Mouse (Mus musculus) retina, postnatal 7 days (tissue): Measurements from ENCODE around the gene Syngr1.

Experiments
- DNase-seq: peaks from one replicate; pipeline ENCODE4 v3.0.0-alpha.2; 2012; ENCODE audit warnings: low read depth, low spot score

Gene Syngr1

DNA sequence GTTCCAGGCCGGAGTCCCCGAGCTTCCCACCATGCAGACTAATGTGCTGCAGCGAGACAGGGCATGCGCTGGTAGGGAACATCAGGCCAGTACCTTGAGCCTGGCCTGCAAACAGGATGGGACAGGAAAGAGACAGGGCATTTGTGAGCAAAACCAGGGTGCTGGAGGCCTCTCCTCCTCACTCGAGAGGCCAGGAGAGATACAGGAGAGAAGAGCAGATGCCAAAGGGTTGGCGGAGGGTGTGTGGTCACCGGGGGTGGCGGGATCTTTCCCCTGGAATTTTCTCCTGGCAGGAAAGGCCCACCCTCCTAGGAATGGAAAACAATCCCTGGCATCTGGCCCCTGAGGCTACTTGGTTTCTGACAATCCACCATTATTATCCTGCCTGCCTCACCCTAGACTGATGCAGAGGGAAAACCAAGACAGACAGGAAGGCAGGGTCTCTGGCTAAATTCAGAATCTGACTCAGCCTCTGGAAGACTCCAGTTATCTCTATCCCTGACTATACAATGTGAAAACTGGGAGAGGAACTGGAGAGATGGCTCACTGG lies 21.0 kb upstream of the Syngr1 start:
- no peak for DNase-seq

DNA sequence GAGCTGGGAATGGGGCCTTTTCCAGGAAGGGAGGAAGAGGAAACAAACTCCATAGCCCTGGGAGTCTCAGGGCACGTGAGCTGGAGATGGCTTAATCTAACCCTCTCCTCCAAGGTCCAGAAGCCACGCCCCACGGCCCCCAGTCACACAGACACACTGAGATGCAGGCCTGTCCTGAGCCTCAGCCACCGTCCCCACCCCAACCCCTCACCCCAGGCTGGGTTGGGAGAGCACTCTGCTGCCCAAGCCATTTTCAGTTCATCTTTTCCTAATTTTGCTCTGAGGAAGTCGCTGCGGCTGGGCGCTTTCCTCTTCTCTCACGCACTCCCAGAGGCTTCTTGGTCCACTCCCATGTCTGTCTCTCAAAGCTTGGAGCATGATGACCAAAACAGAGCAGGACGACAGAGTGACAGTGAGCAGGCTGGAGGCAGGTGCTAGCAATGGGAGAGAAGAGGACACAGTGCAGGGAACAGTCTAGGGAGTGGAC lies 19.1 kb upstream of the Syngr1 start:
- no peak for DNase-seq

DNA sequence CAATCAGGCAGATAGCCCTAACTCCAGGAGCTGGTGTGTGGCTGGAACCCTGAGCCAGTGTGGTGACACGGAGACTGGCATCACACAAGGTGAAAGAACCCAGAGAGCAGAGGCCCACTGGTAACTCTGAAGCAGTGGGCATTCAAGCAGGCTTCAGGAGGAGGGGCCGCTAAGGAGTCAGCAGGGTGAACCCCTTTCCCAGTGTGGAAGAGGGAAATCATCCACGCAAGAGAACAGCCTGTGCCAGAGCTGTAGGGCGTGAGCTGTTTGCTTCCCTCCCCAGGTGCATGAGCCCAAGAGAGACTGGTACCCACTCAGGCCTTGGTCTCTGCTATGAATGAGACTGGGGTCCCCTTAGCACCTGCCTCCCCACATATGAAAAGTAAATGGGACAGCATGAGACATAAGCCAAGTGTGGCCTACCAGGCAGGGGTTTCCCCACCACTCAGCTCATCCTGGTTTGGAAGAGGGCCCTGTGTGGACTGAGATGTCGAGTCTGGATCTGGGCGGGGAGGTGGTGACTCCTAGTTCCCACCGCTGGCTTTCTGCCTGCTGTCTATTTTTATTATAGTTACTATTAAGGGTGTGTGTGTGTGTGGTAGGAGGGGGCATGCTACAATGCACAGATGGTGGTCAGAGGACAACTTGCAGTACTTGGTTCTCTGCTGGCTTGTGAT lies 18.4 kb upstream of the Syngr1 start:
- no peak for DNase-seq

DNA sequence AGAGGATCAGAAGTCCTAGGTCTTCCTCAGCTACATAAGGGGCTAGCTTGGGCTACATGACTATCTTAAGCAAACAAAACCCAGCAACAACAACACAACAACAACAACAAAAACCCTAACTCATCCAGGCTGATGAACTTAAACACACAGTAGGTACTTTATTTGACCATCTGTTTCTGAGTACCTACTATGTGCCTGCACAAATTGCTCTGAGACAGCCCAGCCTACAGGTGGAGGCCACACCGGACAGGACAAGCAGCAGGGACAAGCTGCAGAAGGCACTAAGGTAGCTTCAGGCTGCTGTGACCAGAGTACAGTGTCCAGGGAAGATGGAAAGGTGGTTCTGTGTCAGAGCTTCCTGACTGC lies 17.9 kb upstream of the Syngr1 start:
- no peak for DNase-seq

DNA sequence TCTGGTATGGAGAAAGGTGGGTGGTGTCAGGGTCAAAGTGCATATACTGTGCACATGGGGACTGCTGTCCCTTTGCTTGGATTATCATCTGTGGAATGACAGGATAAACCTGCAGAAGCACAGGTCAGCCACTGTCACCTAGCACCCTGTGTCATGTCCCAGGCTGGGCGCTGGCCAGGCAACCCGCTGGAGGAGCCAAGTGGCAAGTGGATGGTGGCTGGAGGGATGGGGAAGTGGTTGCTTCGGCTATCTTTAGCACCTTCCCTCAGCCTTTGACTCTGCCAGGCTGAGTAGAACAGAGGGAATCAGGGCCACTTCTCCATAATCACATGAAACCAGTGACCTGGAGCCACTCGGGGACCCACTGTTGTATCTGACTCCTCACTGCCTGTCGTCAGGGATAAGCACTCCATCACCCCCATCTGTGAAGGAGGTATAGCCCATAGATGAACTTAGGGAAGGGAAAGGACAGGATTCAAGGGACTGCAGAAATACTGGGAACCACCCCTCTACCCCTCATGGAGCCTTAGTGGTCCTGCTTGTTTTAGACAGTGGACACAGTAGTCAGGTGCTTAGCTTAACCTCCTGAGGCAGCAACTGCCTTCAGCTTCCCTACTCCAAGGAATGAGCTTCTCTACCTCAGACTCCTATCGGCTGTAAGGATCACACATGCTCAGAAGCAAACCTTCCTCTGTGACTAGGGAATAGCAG lies 16.3 kb upstream of the Syngr1 start:
- no peak for DNase-seq

DNA sequence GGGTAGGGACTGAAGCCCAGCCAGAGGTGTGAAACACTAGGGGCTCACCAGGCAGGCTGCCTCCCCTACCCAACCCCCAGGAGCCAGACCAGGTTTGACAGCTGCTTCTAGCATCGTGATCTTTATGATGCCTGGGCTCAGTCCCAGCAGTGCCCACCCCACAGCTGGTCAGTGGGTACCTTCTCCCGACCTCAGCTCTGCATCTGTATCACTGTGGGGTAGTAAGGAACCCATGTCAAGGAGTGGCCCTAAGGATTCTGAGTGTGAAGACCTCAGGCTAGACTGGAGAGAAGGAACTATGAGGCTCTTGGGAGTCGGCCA lies 15.8 kb upstream of the Syngr1 start:
- DNase-seq = no peak

DNA sequence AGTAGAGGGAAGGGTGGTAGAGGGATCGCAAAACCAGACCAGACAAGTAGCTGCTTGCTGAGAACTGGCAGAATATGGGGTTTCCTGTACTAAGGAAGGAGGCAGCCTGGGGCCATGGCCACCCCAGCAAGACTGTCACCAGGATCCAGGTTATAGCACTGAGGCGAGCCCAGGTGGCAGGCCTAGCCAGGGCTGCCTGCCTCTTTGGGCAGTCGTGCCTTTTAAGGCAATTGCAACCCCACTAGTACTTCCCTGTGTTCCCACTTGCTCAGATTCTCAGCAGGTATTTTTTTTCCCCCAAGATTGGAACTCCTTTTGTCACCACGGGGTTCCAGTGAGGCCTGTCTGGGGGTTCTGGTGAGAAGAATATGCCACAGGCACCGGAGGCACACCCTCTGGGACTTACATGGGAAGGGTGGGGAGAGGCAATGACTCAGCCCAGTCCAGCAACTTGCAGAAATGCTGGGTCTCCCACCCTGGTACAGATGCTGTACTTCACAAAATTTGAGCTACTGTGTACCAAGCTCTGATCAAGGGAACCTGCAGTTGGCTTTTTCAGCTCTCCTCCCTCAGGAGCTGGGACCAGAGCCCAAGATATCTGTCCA lies 15.3 kb upstream of the Syngr1 start:
- DNase-seq = no peak

DNA sequence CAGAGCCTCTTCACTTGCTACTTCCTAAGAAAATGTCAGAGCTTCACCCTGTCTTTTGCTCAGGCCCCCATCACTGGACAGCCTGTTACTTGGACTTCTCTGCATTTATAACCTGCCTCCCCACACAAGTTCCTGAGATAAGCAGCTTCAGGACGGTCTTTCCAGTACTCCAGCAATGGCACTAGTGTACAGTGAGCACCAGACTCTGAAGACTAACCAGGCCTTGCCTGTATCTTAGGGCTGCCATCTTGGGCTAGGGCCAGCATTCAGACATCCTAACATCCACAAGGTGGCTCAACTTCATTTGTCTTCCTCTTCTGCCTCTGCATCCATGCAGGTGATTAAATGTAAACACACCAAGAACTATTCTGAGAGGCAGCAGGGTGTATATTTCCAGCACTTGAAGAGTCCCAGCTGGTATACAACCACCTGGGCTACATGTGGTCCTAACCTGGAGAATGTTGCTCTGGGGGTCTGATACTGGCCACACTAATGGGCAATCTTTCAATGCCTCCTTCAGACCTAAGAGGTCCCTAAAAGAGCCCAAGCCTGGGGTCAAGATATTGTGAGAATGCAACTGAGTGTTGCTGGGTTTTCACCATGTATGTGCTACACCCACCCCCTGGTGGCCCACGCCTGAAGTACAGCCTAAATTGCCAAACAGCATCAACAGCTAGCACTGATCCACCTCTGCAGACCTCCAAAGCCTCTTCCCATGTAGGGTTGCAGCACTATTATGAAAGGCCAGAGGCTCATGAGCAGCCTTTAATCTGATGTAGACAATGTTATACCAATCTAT lies 14.6 kb upstream of the Syngr1 start:
- no peak for DNase-seq

DNA sequence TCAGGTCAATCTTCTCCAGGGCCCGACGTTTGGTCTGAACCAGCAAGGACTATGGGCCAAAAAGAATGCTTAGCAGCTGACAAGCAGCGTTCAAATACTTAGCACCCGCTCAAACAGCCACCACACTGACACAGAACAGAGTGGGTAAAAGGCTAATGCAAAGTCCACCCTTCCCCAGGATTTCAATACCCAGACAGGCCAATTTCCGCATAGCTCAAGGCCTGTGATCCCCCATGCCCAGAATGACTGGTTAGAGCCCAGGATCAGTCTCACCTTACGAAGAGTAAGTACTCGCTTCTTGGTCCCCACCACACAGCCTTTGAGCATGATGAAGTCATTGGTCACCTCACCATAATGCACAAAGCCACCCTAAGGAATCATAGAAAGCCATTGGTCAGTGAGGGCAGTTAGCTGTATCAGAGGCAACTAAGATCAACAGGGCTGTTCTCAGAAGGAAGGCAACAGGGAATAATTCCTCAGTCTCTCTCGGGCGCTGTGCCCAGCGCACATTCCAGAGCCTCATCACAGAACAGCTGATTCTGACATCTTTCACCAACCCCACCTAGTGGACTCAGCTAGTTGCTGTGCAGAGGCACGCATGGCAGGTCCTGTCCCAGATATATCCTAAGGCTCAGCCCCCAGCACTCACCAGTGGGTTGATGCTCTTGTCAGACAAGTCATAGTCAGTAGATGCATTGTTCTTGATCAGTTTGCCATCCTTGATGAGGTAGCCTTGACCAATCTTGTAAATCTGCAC lies 12.9 kb upstream of the Syngr1 start:
- no peak for DNase-seq

DNA sequence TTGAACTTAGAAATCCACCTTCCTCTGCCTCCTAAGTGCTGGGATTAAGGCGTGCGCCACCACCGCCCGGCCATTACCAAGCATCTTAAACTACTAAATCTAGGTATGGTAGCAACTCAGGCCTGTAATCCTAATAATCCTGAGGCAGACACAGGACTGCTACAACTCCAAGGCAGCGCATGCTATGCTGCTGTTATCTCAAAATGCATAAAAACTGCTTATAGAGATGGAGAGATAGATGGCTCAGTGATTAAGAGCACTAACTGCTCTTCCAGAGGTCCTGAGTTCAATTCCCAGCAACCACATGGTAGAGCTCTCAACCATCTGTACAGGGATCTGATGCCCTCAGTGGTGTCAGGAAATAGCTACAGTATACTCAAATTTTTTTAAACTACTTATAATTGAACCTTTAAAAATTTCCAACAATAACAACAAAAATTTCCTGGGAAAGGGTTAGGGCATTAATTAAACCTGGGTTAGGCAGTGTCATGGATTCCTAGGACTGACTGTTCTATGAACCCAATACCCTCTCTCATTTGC lies 11.9 kb upstream of the Syngr1 start:
- no peak for DNase-seq

DNA sequence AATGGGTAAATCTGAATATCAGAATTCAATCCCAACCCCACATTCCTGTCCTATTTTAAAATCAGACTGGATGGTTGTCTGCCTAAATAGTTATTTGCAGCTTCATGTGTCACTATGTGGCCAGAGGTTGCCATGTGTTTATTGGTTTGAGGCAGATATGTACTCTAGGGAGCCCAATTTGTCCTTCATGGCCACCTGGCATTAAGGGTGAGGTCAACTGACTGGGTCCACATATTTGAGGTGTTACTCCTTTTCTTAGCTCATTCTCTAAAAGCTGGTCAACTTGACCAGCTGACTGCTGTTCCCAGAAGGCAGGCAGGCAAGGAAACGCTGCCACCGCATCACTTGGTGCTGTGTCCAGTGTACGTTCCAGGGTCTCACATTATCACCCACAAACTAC lies 11.2 kb upstream of the Syngr1 start:
- no peak for DNase-seq

DNA sequence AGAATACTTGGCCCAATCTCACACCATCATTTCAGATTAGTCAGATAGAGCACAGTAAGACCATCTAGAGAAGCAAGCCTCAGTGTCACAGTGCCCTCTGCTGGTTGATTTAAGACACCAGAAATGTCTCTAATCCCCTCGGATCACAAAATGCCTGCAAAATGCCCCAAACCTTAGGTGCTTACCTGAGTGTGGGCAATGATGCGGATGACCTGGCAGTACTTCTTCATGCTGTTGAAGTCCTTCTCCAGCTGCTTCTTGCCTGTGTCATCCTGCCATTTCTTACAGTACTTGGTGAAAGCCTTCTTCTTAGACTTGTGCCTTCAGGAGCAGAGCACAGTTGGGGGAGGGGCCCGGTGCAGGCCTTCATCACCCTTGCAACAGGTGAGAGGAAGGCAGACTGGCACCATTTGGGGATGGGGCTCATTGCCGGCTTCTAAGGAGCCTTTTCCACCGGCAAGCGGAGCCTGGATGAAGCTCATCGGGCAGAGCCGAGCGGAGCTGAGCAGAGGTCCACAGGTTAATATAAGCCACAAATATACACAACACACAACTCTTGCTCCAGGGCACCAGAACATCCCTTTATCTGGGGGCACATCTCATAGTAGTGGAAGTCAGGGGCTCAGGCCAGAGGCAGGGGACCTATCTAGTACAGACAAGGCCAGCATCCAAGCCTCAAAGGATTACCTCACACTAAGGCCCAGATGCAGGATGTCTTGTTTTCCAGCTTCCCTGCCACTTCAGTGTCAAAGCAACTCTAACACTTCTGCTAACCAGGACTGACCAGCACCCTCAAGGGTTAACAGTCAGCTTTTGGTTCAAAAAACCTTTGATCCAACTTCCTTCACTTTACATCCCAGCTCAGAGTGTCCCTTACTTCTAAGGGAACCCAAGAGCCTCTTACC lies 10.2 kb upstream of the Syngr1 start:
- peak; percentile 67 for DNase-seq

DNA sequence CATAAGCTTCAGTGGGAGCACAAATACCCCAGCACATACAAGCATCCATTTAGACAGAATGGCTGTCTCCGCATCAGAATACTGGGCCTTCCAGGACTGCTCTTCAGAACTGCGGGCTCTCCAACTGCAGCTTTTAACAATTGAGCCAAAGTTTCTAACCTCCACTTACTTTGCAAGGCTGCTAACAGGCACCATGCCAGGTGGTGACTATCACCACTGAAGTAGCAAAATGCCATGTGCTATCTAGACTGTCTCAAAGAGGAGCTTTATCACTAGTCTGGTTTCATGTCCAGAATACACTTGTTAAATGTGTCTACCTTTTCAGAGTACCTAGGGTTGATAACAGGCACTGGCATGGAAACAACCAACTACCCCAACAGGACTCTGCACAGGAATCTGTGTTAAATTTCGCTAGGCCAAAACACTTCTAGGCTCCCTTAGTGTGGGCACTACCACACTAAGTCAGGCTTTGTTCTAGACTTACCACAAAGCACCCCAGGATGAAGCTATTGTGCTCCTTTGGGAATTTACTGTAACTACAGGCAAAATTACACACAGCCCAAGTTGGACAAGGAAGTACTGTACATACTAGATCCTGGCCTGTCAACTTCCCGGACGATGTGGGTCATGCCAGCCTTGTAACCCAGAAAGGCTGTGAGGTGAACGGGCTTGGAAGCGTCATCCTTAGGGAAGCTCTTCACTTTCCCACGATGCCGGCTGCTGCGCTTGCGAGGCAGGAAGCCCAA lies 9.2 kb upstream of the Syngr1 start:
- DNase-seq = no peak

DNA sequence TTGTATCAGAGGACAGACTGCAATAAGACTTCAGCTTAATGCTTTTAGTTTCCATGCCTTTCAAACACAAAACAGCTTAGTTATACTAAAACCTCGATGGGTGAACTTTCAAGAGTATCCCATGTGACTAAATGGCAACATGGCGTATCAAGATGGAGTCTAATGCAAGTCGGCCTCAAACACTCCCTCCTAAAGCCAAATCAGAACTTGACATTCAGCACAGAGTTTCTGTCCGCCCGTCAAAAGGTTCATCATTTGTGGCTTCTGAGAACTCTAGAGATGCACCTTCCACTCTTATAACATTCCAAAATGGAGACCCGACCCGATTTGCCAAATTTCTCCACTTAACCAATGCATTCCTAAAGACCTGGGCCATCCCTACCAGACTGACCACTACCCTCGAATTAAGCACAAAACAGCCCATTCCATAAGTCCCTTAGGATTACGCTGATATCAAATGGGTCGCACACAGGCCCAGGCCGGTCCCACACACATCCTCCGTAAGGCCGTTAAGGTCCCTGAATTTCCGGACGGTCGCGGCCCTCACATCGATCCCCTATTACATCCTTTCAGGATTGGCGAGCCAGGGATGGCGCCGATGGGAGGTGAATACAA lies 8.4 kb upstream of the Syngr1 start:
- DNase-seq = no peak

DNA sequence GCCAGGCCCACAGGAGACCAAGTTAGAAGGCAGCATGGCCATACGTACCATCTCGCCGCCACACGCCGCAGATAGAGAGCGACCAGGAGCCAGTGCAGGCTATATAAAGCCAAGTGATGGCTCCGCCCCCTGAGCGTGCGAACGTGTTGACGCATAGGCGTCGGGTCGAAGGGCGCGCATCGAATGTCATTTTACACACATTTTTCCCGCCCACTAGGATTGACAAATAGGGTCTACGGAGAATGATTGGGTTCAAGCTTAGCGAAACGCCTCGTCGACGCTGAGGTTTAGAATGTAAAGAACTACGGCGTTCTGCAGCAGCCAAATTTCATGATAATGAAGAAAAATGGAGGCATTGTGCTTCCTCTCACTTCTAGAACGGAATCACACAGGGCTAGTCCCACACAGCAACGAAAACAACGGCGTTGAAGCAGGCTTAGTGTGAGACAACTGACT lies 7.8 kb upstream of the Syngr1 start:
- DNase-seq = peak; percentile 98

DNA sequence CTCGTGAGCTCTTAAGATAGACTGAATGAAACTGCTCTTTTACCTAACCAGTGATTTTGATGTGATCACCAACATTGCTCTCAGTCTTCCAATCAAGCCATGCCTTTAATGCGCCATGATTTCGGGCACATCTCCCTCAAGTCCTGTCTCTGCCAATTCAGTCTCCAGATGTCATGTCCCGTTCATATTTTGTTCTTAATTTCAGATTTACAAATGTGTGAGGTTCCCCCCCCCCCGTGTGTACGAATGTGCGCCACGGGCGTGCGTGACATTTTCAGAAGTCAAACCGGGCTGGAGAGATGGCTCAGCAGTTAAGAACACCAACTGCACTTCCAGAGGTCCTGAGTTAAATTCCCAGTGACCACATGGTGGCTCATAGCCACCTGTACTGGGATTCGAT lies 7.4 kb upstream of the Syngr1 start:
- DNase-seq = no peak

DNA sequence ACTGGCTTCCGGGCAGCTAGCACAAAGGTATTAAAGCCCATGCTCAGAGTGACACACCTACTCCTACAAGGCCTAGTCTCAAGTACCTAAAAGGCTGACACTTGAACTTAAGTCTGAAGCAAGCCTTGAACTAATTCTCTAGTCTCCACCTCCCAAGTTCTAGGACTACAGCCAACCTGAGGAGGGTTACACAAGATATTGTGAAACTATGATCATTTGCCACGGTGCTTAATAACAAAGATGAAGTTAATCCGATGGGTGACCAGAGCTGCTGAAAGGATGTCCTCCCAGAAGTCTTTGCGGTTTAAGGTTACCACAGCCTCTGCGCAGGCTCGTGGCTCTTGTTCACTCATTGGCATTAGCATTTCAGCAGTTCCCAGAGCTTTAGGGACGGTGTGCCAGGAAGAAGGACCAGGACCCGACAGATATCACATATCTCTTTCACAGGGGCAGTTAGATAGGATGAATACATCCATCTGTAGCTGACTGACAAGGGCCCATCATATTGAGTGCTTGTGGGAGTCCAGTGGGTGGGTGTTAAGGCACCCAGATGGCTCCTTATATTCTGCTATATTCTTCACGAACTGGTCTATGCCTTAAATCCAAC lies 3.6 kb upstream of the Syngr1 start:
- DNase-seq = no peak

DNA sequence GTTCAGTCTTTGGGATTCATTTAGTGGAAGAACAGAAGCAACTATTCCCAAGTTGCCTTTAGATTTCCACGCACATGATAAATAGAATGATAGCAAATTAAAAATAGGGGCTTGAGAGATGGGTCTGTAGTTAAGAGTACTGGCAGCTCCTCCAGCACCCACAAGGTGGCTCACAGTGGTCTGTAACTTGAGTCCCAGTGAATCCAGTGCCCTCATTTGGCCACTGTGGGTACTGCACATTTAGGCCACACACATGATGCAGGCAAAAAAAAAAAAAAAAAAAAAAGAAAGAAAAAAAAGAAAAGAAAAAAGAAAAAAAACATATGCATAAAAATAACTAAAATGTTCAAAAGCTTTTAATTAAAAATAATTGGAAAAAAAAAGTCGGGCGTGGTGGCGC lies 2.5 kb upstream of the Syngr1 start:
- peak; percentile 88 for DNase-seq
